Mouse (Mus musculus) kidney, embryonic 14.5 days (tissue): ENCODE data around the gene Prps1l3. TPM values are rescaled to one million over a fixed set of nuclear protein-coding genes. Genes with fewer than 3 reads are reported as not detected.

Experiments
- ATAC-seq: fragments of 200-750 bp; cut with Nextera tagmentation; 2 replicates; pipeline ENCODE4 v1.8.0; 2017; ENCODE audit warnings: moderate number of reproducible peaks, mild to moderate bottlenecking, moderate TSS enrichment, moderate library complexity; ENCODE audit not compliant: low FRiP score, low TSS enrichment
- H3K27ac ChIP-seq: fragments of 300-500 bp; sonication (generic); 2 replicates; pipeline ENCODE4 v1.5.1; 2014; ENCODE audit warnings: low read depth, mild to moderate bottlenecking, low read length, moderate library complexity, mixed read lengths
- H3K27me3 ChIP-seq: fragments of 300-500 bp; sonication (generic); 2 replicates; pipeline ENCODE4 v1.6.1; 2014; ENCODE audit warnings: mild to moderate bottlenecking, low read length; ENCODE audit not compliant: control insufficient read depth, insufficient read depth
- H3K36me3 ChIP-seq: fragments of 300-500 bp; sonication (generic); 2 replicates; pipeline ENCODE4 v1.6.1; 2014; ENCODE audit warnings: low read length, mixed read lengths; ENCODE audit not compliant: control insufficient read depth, insufficient read depth
- H3K4me1 ChIP-seq: fragments of 300-500 bp; sonication (generic); 2 replicates; pipeline ENCODE4 v1.6.1; 2014; ENCODE audit warnings: low read length, mixed read lengths; ENCODE audit not compliant: control insufficient read depth, insufficient read depth
- H3K4me2 ChIP-seq: fragments of 300-500 bp; sonication (generic); replicated peaks from 2 replicates; pipeline ENCODE4 v1.6.1; 2014; ENCODE audit warnings: low read depth, mild to moderate bottlenecking, low read length
- H3K4me3 ChIP-seq: fragments of 300-500 bp; sonication (generic); 2 replicates; pipeline ENCODE4 v1.5.1; 2014; ENCODE audit warnings: mild to moderate bottlenecking, low read length
- H3K9ac ChIP-seq: fragments of 300-500 bp; sonication (generic); 2 replicates; pipeline ENCODE4 v1.6.1; 2014; ENCODE audit warnings: low read depth, mild to moderate bottlenecking, low read length, moderate library complexity
- H3K9me3 ChIP-seq: fragments of 300-500 bp; sonication (generic); 2 replicates; pipeline ENCODE4 v1.6.1; 2016; ENCODE audit warnings: low read length; ENCODE audit not compliant: control insufficient read depth
- WGBS: fragments of 180-500 bp; shearing (Covaris S2); extraction: QIAGEN DNeasy Blood & Tissue Kit; methylation state at CpG from one replicate; pipeline ENCODE4 v1.1.7; 2014; 5-methylcytosine and 5-hydroxymethylcytosine counted together
- polyA plus RNA-seq: library from polyadenylated mRNA; unstranded; fragments of >200 nt; fragmentation: Nextera tagmentation; extraction: Ambion mirVana; gene quantifications from 2 replicates; pipeline ENCODE4 v1.2.1, GENCODE M21; 2014

Gene Prps1l3
- polyA plus RNA-seq, 1 experiment from 2014 or later, result 97.0 TPM

DNA sequence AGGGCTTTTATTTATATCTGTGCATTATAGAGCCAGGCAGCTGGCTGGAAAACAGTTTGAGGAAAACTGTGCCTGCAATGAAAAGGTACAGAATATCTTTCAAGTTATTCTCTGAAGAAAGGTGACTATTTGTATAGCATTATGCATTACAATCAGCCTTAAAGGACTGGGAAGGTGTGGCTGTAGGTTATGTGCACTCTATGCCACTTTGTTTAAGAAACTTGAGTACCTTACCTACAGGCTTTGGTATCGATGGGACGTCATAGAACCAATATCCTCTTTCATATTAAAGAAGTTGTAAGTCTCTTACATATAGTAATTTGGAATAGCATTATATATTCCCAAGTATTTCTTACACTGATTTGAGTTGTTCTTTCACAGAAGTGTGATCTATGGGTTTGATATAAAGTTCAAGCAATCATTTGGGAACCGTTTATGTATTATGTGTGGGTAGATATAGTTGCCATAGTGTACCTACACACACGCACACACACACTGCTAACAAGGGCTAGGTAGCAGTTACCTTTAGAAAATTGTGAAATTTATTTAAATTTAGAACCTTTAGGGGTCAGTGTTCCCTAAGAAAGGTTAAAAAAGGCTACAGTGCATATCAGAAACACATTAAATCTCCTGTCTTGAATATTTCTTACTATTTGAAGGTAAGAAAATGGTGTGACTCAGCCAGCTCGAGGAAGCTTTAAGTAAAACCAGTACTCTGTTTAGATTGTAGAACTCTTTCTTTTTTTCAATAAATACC is 55.3 kb downstream of the Prps1l3 start:
- Histone ChIP-seq H3K9me3 (no peaks in the 10 kb centered on the region), H3K4me3 (no peak overlapping the region), H3K9ac (no peak overlapping the region), H3K27me3 (no peaks in the 10 kb centered on the region), H3K4me1 (no peaks in the 10 kb centered on the region), H3K36me3 (no peaks in the 10 kb centered on the region), H3K4me2 (no peak overlapping the region), H3K27ac (no peak overlapping the region)
- WGBS, result 84% methylated on average over 5 of the region's 5 CpGs
- ATAC-seq, result no peak

Other genes starting within 250 kb of the Prps1l3 start
- 1.5 and 2.8 TPM in 2 replicates for gene Slc25a21, start 32.9 kb upstream of the Prps1l3 start, polyA plus RNA-seq
- 11.3 and 13.2 TPM in 2 replicates for gene Mipol1, start within 50 bp of the Prps1l3 start, polyA plus RNA-seq